Mouse (Mus musculus) right cerebral cortex, postnatal 10 days (tissue): ENCODE measurements around the gene Gdf9.

Source experiments
- DNase-seq, 2 experiments: peaks; one replicate each; pipeline ENCODE4 v3.0.0; 2021; ENCODE audit warnings: low spot score in 2 of 2

Gdf9 gene

DNA sequence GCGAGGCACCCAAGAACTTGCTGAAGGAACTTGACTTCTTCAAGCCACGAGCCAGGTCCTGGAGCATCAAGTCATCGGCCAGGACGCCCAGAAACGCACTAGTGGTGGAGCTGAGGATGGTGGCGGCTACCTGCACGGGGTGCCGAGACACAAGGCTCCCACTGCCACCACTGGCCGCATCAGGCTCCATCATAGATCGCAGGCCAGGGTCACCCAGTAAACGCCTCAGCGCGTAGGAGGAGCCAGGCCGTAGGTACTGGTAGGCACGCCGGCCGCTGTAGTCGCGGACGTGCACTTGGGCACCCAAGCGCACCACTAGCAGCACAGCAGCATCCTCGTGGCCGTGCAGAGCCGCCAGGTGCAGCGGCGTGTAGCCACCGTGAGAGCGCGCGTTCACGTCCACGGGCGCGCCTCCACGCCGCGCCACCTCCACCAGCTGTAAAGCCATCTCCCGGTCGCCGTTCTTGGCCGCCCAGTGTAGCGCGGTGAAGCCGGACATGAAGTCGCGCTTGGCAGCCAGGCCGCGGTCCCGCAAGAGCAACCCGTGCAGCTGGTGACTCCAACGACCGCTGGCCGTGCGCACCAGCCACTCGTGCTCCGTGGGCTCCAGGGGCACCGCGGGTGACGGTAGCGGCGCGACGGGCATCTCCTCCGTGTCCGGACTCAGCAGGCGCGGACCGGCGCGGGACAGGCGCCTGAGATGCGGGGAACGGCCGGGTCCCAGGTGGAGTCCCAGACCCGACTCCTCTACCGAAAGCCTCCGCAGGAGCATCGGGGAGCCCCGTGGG is 47.8 kb downstream of the Gdf9 start:
- DNase-seq = peak in 1 of 2 experiments; percentile 52

- DNase-seq = peak in 1 of 2 experiments; percentile 62
Observed at GRCm38 (mm10) chr11:53479171-53479782, 48.5 kb downstream of the Gdf9 start.

- DNase-seq = peak; percentile 75 to 80
Observed at GRCm38 (mm10) chr11:53479783-53480301, 49.0 kb downstream of the Gdf9 start, which contains the start of the genes Gm9945 and Sowaha. TSS of gene Gm9945 (plus strand) at chr11:53480166. TSS of gene Sowaha (minus strand) at chr11:53480274.

- no peak for DNase-seq
Observed at GRCm38 (mm10) chr11:53481088-53481730, 50.4 kb downstream of the Gdf9 start.

DNA sequence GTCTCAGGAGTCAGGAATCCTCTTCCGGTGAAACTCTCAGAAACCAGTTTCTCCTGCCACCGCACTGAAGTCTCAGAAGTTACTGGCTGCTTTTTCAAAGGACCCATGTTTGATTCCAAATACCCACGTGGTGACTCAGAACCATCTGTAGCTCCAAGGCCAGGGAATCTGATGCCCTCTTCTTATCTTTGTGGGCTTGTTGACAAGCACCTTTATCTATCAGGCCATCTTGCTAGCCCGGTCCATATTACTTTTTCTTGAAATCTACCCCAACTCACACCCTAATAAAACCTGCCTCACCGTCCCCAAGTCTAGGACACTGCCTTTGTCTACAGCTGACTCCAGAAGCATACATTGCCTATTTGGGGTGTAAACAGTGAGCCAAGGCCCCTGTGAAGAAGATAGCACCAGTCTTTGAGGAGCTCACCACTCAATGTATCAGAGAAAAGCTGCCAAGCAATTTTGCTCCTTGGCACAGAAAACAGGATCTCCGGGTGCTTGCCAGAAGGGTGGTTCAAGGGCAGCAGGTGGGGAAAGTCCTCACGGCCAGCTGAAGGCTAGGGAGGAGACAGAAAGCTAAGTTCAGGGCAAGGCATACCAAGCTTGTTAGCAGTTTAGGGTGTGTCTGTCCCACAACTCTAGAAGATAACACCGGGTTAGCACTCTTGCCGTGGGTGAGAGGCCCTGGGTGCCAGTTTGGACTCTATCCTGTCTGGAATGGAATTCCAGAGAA is 52.5 kb downstream of the Gdf9 start:
- no peak for DNase-seq

GRCm38 (mm10) chr11:53485719-53486118 is 54.9 kb downstream of the Gdf9 start:
- DNase-seq = no peak

GRCm38 (mm10) chr11:53486351-53486750 is 55.5 kb downstream of the Gdf9 start:
- no peak for DNase-seq

DNA sequence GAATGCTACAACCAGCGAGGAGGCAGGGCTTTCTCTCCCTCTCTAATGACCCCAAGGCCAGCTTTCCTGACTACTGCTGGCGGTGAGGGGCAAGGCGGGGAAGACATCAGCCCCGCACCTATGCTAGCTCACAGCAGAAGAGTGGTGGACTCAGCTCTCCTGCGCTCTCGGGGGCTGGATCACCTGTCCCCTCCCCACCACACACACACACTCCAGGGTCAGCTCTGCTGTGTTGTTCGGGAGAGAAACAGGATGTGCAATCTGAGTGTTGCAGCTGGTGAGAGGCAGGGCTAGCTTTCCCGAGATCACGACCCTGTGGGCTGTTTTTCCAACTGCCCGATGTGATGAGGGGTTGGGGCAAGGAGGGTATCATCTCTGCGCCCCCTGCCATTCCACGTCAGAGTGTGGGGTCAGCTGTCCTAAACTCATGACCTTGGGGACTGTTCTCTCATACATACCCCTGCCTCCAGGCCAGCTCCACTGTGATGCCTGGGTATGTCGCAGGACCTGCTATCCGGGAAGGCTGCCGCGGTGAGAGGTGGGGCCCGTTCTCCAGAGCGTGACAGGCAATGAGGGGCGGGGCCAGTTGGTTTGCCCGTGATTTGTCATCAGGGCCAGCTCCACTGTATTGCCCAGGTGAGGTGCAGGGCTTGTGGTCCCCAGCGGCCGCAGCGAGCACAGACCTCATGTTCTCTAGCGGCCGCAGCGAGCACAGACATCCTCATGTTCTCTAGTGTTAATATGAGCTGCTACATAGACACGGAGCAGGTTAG is 56.2 kb downstream of the Gdf9 start:
- no peak for DNase-seq
